Mouse (Mus musculus) granulocyte monocyte progenitor cell, adult 5-6 weeks (primary cell): Measurements from ENCODE around the gene Pate3. TPM values are rescaled to one million over a fixed set of nuclear protein-coding genes. Genes with fewer than 3 reads are reported as not detected.
"Not testable (repeated sequence)": the region's sequence is repeated elsewhere in the genome, so short reads cannot be mapped to it uniquely, and the experiment has no call there.

ENCODE experiments used
- ATAC-seq: replicated peaks from 2 replicates; pipeline ENCODE4 v1.8.0; 2016; ENCODE audit warnings: mild to moderate bottlenecking, moderate TSS enrichment, inconsistent platforms; ENCODE audit not compliant: poor library complexity, severe bottlenecking
- total RNA-seq, 2 experiments: library from RNA; stranded (forward) in 1 of 2; stranded (reverse) in 1 of 2; fragments of 200-712, 200-1000 nt in 1 of 2; fragments of >200 nt in 1 of 2; fragmentation: Nextera tagmentation in 1 of 2; gene quantifications; 2 replicates each; pipeline ENCODE4 v1.2.3; 2014 to 2017

Gene Pate3
- not detected in 2 replicates for total RNA-seq (2014; fragmentation: Nextera tagmentation)
- total RNA-seq (2017), result not detected in 2 replicates

- ATAC-seq, result no peak
Observed at GRCm38 (mm10) chr9:35648102-35648501, at the start of gene Pate3. Gene Pate3, minus strand, starts transcription at chr9:35648202.

GRCm38 (mm10) chr9:35691924-35692323 is 43.9 kb upstream of the Pate3 start:
- ATAC-seq, result no peak

- no peak for ATAC-seq
Observed at GRCm38 (mm10) chr9:35687013-35687412, 39.0 kb upstream of the Pate3 start, which contains the start of gene Pate1. Gene Pate1, minus strand, starts transcription at chr9:35687390.

GRCm38 (mm10) chr9:35673557-35673956 is 25.6 kb upstream of the Pate3 start:
- ATAC-seq, result no peak

GRCm38 (mm10) chr9:35632981-35633380 is 15.0 kb downstream of the Pate3 start:
- ATAC-seq, result no peak

GRCm38 (mm10) chr9:35616784-35617183 is 31.2 kb downstream of the Pate3 start:
- not testable (repeated sequence) for ATAC-seq

- no peak; the same call in 1 of the 2 replicates for ATAC-seq
Observed at GRCm38 (mm10) chr9:35614005-35614404, 34.0 kb downstream of the Pate3 start.

- ATAC-seq, result no peak
Observed at GRCm38 (mm10) chr9:35611841-35612240, 36.2 kb downstream of the Pate3 start, which contains the start of gene Pate4. Gene Pate4, minus strand, starts transcription at chr9:35611941.

GRCm38 (mm10) chr9:35607647-35608405 is 40.2 kb downstream of the Pate3 start:
- ATAC-seq, result no peak

Other genes with a start within 250 kb of the Pate3 start
- 0.09 and 1.0 TPM in 2 replicates for gene Cdon, start 227.1 kb downstream of the Pate3 start, total RNA-seq (2014; fragmentation: Nextera tagmentation)
- gene Cdon, start 227.1 kb downstream of the Pate3 start, total RNA-seq (2017), result 0.46 and 1.2 TPM in 2 replicates
- gene Gm1113, start 129.9 kb downstream of the Pate3 start, total RNA-seq (2014; fragmentation: Nextera tagmentation), result not detected in 2 replicates
- not detected in 2 replicates for gene Gm1113, start 129.9 kb downstream of the Pate3 start, total RNA-seq (2017)
- 0.19 TPM in 1 of 2 replicates, not detected in the other for gene Ddx25, start 89.7 kb downstream of the Pate3 start, total RNA-seq (2014; fragmentation: Nextera tagmentation)
- not detected in 2 replicates for gene Ddx25, start 89.7 kb downstream of the Pate3 start, total RNA-seq (2017)
- gene Pus3, start 89.6 kb downstream of the Pate3 start, total RNA-seq (2014; fragmentation: Nextera tagmentation), result 25.4 and 33.5 TPM in 2 replicates
- 21.9 and 31.7 TPM in 2 replicates for gene Pus3, start 89.6 kb downstream of the Pate3 start, total RNA-seq (2017)
- gene Pate2, start 77.9 kb downstream of the Pate3 start, total RNA-seq (2014; fragmentation: Nextera tagmentation), result not detected in 2 replicates
- gene Pate2, start 77.9 kb downstream of the Pate3 start, total RNA-seq (2017), result 0.17 TPM in 1 of 2 replicates, not detected in the other
- gene Hyls1, start 77.8 kb downstream of the Pate3 start, total RNA-seq (2014; fragmentation: Nextera tagmentation), result 4.2 and 4.3 TPM in 2 replicates
- 7.6 and 13.3 TPM in 2 replicates for gene Hyls1, start 77.8 kb downstream of the Pate3 start, total RNA-seq (2017)
- gene Pate4, start 36.3 kb downstream of the Pate3 start, total RNA-seq (2014; fragmentation: Nextera tagmentation), result not detected in 2 replicates
- not detected in 2 replicates for gene Pate4, start 36.3 kb downstream of the Pate3 start, total RNA-seq (2017)
- not detected in 2 replicates for gene Pate1, start 39.2 kb upstream of the Pate3 start, total RNA-seq (2014; fragmentation: Nextera tagmentation)
- gene Pate1, start 39.2 kb upstream of the Pate3 start, total RNA-seq (2017), result not detected in 2 replicates
- gene Gm17677, start 92.8 kb upstream of the Pate3 start, total RNA-seq (2014; fragmentation: Nextera tagmentation), result not detected in 2 replicates
- gene Gm17677, start 92.8 kb upstream of the Pate3 start, total RNA-seq (2017), result not detected in 2 replicates
- gene Gm17727, start 129.9 kb upstream of the Pate3 start, total RNA-seq (2014; fragmentation: Nextera tagmentation), result not detected in 2 replicates
- not detected in 2 replicates for gene Gm17727, start 129.9 kb upstream of the Pate3 start, total RNA-seq (2017)
- gene Gm27235, start 141.9 kb upstream of the Pate3 start, total RNA-seq (2014; fragmentation: Nextera tagmentation), result not detected in 2 replicates
- not detected in 2 replicates for gene Gm27235, start 141.9 kb upstream of the Pate3 start, total RNA-seq (2017)
- gene D730048I06Rik, start 141.9 kb upstream of the Pate3 start, total RNA-seq (2014; fragmentation: Nextera tagmentation), result not detected in 2 replicates
- not detected in 2 replicates for gene D730048I06Rik, start 141.9 kb upstream of the Pate3 start, total RNA-seq (2017)
- not detected in 2 replicates for gene 9230110F15Rik, start 195.9 kb upstream of the Pate3 start, total RNA-seq (2014; fragmentation: Nextera tagmentation)
- not detected in 2 replicates for gene 9230110F15Rik, start 195.9 kb upstream of the Pate3 start, total RNA-seq (2017)